Mouse (Mus musculus) limb, embryonic 10.5 days (tissue): ENCODE measurements around the gene Gm20695. TPM values are rescaled to one million over a fixed set of nuclear protein-coding genes. Genes with fewer than 3 reads are reported as not detected.

Source experiments
- DNase-seq: peaks from one replicate; pipeline ENCODE4 v3.0.0-alpha.2; 2017; ENCODE audit warnings: low spot score
- H3K27ac ChIP-seq: fragments of 300-500 bp; sonication (generic); 2 replicates; pipeline ENCODE4 v1.5.1; 2016; ENCODE audit warnings: mild to moderate bottlenecking
- H3K27me3 ChIP-seq: fragments of 300-500 bp; sonication (generic); 2 replicates; pipeline ENCODE4 v1.6.1; 2016; ENCODE audit warnings: low read depth, mild to moderate bottlenecking; ENCODE audit not compliant: poor library complexity, severe bottlenecking
- H3K36me3 ChIP-seq: fragments of 300-500 bp; sonication (generic); 2 replicates; pipeline ENCODE4 v1.6.1; 2016; ENCODE audit warnings: mild to moderate bottlenecking, moderate library complexity
- H3K4me1 ChIP-seq: fragments of 300-500 bp; sonication (generic); 2 replicates; pipeline ENCODE4 v1.6.1; 2016
- H3K4me3 ChIP-seq: fragments of 300-500 bp; sonication (generic); 2 replicates; pipeline ENCODE4 v1.5.1; 2016; ENCODE audit warnings: mild to moderate bottlenecking, moderate library complexity
- H3K9me3 ChIP-seq: fragments of 300-500 bp; sonication (generic); replicated peaks from 2 replicates; pipeline ENCODE4 v1.6.1; 2016; ENCODE audit warnings: mild to moderate bottlenecking
- WGBS: fragments of 180-500 bp; shearing (Covaris S2); methylation state at CpG from one replicate; pipeline ENCODE4 v1.1.7; 2016; 5-methylcytosine and 5-hydroxymethylcytosine counted together
- polyA plus RNA-seq: library from polyadenylated mRNA; unstranded; fragments of >200 nt; fragmentation: Nextera tagmentation; extraction: Ambion mirVana; gene quantifications from 2 replicates; pipeline ENCODE4 v1.2.1, GENCODE M21; 2016

Gm20695 gene
- polyA plus RNA-seq, 1 experiment from 2014 or later = 1.6 TPM

GRCm38 (mm10) chr16:3855776-3856175, 28.7 kb upstream of the Gm20695 start:
- H3K27me3 ChIP-seq = no peaks in the 10 kb centered on the region
- H3K9me3 ChIP-seq = no peaks in the 10 kb centered on the region
- H3K4me1 ChIP-seq = peaks cover 6% of the 10 kb centered on the region; the same call in 1 of the 2 replicates
- peaks cover 4% of the 10 kb centered on the region for H3K36me3 ChIP-seq
- 83% methylated on average over 1 of the region's 1 CpGs for WGBS
- no peak overlapping the region for H3K4me3 ChIP-seq
- H3K27ac ChIP-seq = no peak overlapping the region
- DNase-seq = no peak

- Histone ChIP-seq H3K4me1 (no peaks in the 10 kb centered on the region), H3K36me3 (peaks cover 26% of the 10 kb centered on the region), H3K9me3 (no peaks in the 10 kb centered on the region), H3K27ac (no peak overlapping the region), H3K4me3 (no peak overlapping the region), H3K27me3 (no peaks in the 10 kb centered on the region)
- 93% methylated on average over 4 of the region's 4 CpGs for WGBS
- DNase-seq = no peak
Measured at GRCm38 (mm10) chr16:3859254-3859653, 25.2 kb upstream of the Gm20695 start.

GRCm38 (mm10) chr16:3871815-3872214, 12.6 kb upstream of the Gm20695 start:
- H3K4me3 ChIP-seq = peak overlapping the region; percentile 72
- DNase-seq = no peak
- H3K4me1 ChIP-seq = peaks cover 18% of the 10 kb centered on the region
- WGBS = 1% methylated on average over 16 of the region's 16 CpGs
- no peaks in the 10 kb centered on the region for H3K9me3 ChIP-seq
- H3K27ac ChIP-seq = peak overlapping the region; percentile 87
- H3K27me3 ChIP-seq = no peaks in the 10 kb centered on the region
- peaks cover 15% of the 10 kb centered on the region for H3K36me3 ChIP-seq

GRCm38 (mm10) chr16:3872216-3873047, 12.0 kb upstream of the Gm20695 start, which contains the start of gene Naa60:
Naa60 (plus strand) TSS chr16:3872375.
- WGBS = 7% methylated on average over 47 of the region's 47 CpGs
- peak; percentile 95 for DNase-seq

GRCm38 (mm10) chr16:3876346-3876745, 8.1 kb upstream of the Gm20695 start:
- H3K36me3 ChIP-seq = peaks cover 13% of the 10 kb centered on the region
- H3K9me3 ChIP-seq = no peaks in the 10 kb centered on the region
- no peak overlapping the region for H3K27ac ChIP-seq
- peaks cover 16% of the 10 kb centered on the region for H3K4me1 ChIP-seq
- no peak overlapping the region for H3K4me3 ChIP-seq
- H3K27me3 ChIP-seq = no peaks in the 10 kb centered on the region
- WGBS = 93% methylated on average over 4 of the region's 4 CpGs
- no peak for DNase-seq

More at GRCm38 (mm10) chr16:3872216-3873047, 12.0 kb upstream of the Gm20695 start, which contains the start of gene Naa60:
- no peaks in the 10 kb centered on the region for H3K9me3 ChIP-seq
- H3K36me3 ChIP-seq = peaks cover 11% of the 10 kb centered on the region
- peak within 1 kb of the TSS; percentile 72 for H3K4me3 ChIP-seq
- H3K27me3 ChIP-seq = no peaks in the 10 kb centered on the region
- H3K27ac ChIP-seq = peak within 1 kb of the TSS; percentile 87
- peaks cover 18% of the 10 kb centered on the region for H3K4me1 ChIP-seq

- no peaks in the 10 kb centered on the region for H3K9me3 ChIP-seq
- H3K4me1 ChIP-seq = peaks cover 11% of the 10 kb centered on the region
- H3K27me3 ChIP-seq = no peaks in the 10 kb centered on the region
- peaks cover 9% of the 10 kb centered on the region for H3K36me3 ChIP-seq
- H3K27ac ChIP-seq = peak overlapping the region; percentile 92
- H3K4me3 ChIP-seq = peak overlapping the region; percentile 96
- no peak for DNase-seq
- 7% methylated on average over 10 of the region's 10 CpGs for WGBS
Measured at GRCm38 (mm10) chr16:3885065-3885670, 720 bp downstream of the Gm20695 start.

GRCm38 (mm10) chr16:3891621-3892295, 7.3 kb downstream of the Gm20695 start:
- Histone ChIP-seq H3K4me1 (no peaks in the 10 kb centered on the region), H3K27me3 (no peaks in the 10 kb centered on the region), H3K4me3 (no peak overlapping the region), H3K36me3 (peaks cover 22% of the 10 kb centered on the region), H3K9me3 (no peaks in the 10 kb centered on the region), H3K27ac (no peak overlapping the region)
- DNase-seq = no peak
- WGBS = 97% methylated on average over 14 of the region's 14 CpGs

- no peak overlapping the region for H3K27ac ChIP-seq
Measured at GRCm38 (mm10) chr16:3893739-3894138, 9.3 kb downstream of the Gm20695 start.

GRCm38 (mm10) chr16:3895173-3895792, 10.8 kb downstream of the Gm20695 start:
- Histone ChIP-seq H3K9me3 (no peaks in the 10 kb centered on the region), H3K4me3 (no peak overlapping the region), H3K4me1 (no peaks in the 10 kb centered on the region), H3K36me3 (peaks cover 53% of the 10 kb centered on the region), H3K27ac (no peak overlapping the region), H3K27me3 (no peaks in the 10 kb centered on the region)
- WGBS = 79% methylated on average over 9 of the region's 9 CpGs
- no peak for DNase-seq

More at GRCm38 (mm10) chr16:3893739-3894138, 9.3 kb downstream of the Gm20695 start:
- Histone ChIP-seq H3K27me3 (no peaks in the 10 kb centered on the region), H3K9me3 (no peaks in the 10 kb centered on the region), H3K36me3 (peaks cover 39% of the 10 kb centered on the region), H3K4me3 (no peak overlapping the region), H3K4me1 (no peaks in the 10 kb centered on the region)
- 74% methylated on average over 3 of the region's 3 CpGs for WGBS
- DNase-seq = no peak

GRCm38 (mm10) chr16:3896046-3896445, 11.6 kb downstream of the Gm20695 start:
- H3K27me3 ChIP-seq = no peaks in the 10 kb centered on the region
- H3K4me3 ChIP-seq = no peak overlapping the region
- WGBS = 84% methylated on average over 6 of the region's 6 CpGs
- peaks cover 60% of the 10 kb centered on the region for H3K36me3 ChIP-seq
- DNase-seq = no peak
- no peaks in the 10 kb centered on the region for H3K4me1 ChIP-seq
- no peak overlapping the region for H3K27ac ChIP-seq
- no peaks in the 10 kb centered on the region for H3K9me3 ChIP-seq

GRCm38 (mm10) chr16:3896553-3896952, 12.1 kb downstream of the Gm20695 start:
- Histone ChIP-seq H3K4me3 (no peak overlapping the region), H3K9me3 (no peaks in the 10 kb centered on the region), H3K36me3 (peaks cover 65% of the 10 kb centered on the region), H3K27ac (no peak overlapping the region), H3K27me3 (no peaks in the 10 kb centered on the region), H3K4me1 (no peaks in the 10 kb centered on the region)
- DNase-seq = no peak
- 83% methylated on average over 1 of the region's 1 CpGs for WGBS

- no peaks in the 10 kb centered on the region for H3K27me3 ChIP-seq
- H3K9me3 ChIP-seq = no peaks in the 10 kb centered on the region
- DNase-seq = no peak
- peaks cover 55% of the 10 kb centered on the region for H3K36me3 ChIP-seq
- WGBS = 80% methylated on average over 2 of the region's 2 CpGs
- H3K4me3 ChIP-seq = no peak overlapping the region
- H3K27ac ChIP-seq = no peak overlapping the region
- peaks cover 17% of the 10 kb centered on the region for H3K4me1 ChIP-seq
Measured at GRCm38 (mm10) chr16:3907471-3907870, 23.0 kb downstream of the Gm20695 start.
